Mouse (Mus musculus): ENCODE data around the gene Tor1aip2.

Tor1aip2 gene

GRCm38 (mm10) chr1:156111728-156112127 lies 76.5 kb downstream of the Tor1aip2 start:
- no peak for DNase-seq (ENCODE audit: low spot score)

- no peak for DNase-seq (ENCODE audit: low spot score)
Measured at GRCm38 (mm10) chr1:156112142-156112541, 76.9 kb downstream of the Tor1aip2 start.

DNA sequence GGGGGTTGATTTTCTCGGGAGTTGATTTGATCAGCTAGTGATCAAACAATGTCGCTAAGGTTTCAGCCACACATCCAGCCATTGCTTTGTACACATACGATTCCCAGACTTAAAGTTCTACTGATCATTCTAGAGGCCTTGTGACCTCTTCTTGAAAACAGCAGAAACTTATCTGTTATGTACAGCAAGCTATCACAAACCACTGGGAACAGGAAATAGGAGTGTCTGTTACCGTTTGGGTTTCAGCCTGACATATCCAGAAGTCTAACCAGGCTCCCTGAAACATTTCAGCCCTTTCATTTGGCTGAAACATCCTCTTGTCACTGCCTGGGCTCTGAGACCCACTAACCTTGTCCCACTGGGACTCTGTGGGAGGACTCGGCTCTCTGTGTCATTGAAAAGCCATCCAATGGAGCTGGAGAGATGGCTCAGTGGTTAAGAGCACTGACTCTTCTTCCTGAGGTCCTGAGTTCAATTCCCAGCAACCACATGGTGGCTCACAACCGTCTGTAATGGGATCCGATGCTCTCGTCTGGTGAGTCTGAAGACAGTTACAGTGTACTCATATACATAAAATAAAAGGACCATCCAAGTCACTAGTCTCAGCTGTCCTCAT lies 78.8 kb downstream of the Tor1aip2 start:
- DNase-seq (ENCODE audit: low spot score), result no peak

DNA sequence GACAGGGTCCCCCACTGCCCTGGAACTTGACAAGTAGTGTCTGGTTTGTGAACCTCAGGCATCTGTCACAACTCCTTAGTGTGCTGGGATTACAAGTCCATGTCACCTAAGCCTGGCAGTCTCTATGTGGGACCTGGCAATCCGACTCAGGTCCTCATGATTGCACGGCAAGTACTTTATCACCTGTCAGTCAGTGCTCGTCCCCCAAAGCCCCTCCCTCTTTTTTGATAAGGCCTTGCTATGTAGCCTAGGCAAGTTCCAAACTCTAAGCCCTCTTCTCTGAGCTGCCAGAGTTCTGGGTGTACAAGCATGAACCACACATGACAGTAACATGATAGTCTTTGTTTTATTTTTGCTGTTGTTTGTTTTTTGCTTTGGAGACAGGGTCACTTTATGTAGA lies 81.6 kb downstream of the Tor1aip2 start:
- DNase-seq (ENCODE audit: low spot score), result no peak

Measured in urinary bladder, postnatal 10 days (tissue).